Mouse (Mus musculus) left cerebral cortex, adult 6 months (tissue): ENCODE measurements around the gene Atl2. TPM values are rescaled to one million over a fixed set of nuclear protein-coding genes. Genes with fewer than 3 reads are reported as not detected.

Experiments used
- long read RNA-seq, 2 experiments: library from polyadenylated mRNA; unstranded; transcript quantifications; one replicate each; pipeline ENCODE4 v2.0.0; 2019 to 2020
- polyA plus RNA-seq: library from polyadenylated mRNA; unstranded; fragments of <200 nt; fragmentation: Nextera tagmentation; gene quantifications from 2 replicates; pipeline ENCODE4 v1.2.3, GENCODE M21; 2021

Gene Atl2
- polyA plus RNA-seq = 15.1 and 19.9 TPM in 2 replicates
- long read RNA-seq, experiment 1, transcript Atl2-202 (12 exons, 3,371 nt) = minor isoform, 5 of 217 reads
- long read RNA-seq, experiment 1, transcript Atl2-201 (13 exons, 3,618 nt) = major isoform, 85 of 217 reads
- long read RNA-seq, experiment 1, partial matches to known transcripts = 21 of 217 reads
- long read RNA-seq, experiment 1, other reads (novel, unspliced or antisense) = 106 of 217 reads
- long read RNA-seq, experiment 2, transcript Atl2-201 (13 exons, 3,618 nt) = major isoform, 13 of 28 reads
- long read RNA-seq, experiment 2, partial matches to known transcripts = 5 of 28 reads
- long read RNA-seq, experiment 2, other reads (novel, unspliced or antisense) = 8 of 28 reads

DNA sequence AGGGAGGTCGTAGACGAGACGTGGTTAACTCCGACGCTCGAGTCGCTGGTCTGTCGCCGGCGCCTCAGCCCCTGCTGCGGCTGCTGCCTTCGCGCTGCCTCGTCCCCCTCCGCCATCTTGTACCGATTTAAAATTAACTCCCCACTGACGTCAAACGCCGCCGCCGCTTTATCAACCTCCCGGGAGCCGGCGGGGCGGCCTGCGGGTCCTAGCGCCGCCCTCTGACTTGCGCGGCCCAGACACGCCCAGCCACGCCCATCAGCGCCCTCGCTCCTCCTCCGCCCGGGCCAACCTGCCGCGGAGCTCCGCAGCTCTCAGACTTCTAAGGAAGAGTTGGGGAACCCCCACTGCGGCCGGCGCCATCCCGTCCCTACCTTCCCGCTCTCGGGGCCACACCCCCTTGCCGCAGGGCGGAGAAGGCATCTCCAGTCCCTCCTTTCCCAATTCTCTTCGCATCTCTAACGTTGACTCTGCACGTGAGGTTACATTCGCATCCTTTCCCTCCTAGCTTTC, at the start of gene Atl2:
TSS of gene Atl2 (minus strand) at position 213 of the 513 bp plus-strand sequence.

Other genes with a start within 250 kb of the Atl2 start
- 0.82 and 1.4 TPM in 2 replicates for gene Cyp1b1, start 181.1 kb downstream of the Atl2 start, polyA plus RNA-seq
- 11.9 and 27.5 TPM in 2 replicates for gene Hnrnpll, start 166.2 kb upstream of the Atl2 start, polyA plus RNA-seq
- gene Galm, start 231.3 kb upstream of the Atl2 start, polyA plus RNA-seq = 1.2 and 1.6 TPM in 2 replicates